Mouse (Mus musculus): ENCODE results near the gene C730034F03Rik. TPM values are rescaled to one million over a fixed set of nuclear protein-coding genes. Genes with fewer than 3 reads are reported as not detected.

Gene C730034F03Rik
- polyA plus RNA-seq, 1 experiment from 2014 or later = 1.7 TPM

- peak; percentile 48; the same call in 1 of the 2 replicates for TF ChIP-seq CTCF (IDR thresholded peaks at IDR 0.05; ENCODE audit: low read depth)
Measured at GRCm38 (mm10) chr15:89442486-89443070, 13.2 kb downstream of the C730034F03Rik start.

GRCm38 (mm10) chr15:89452906-89453864 lies 23.8 kb downstream of the C730034F03Rik start:
- WGBS = 4% methylated on average over 24 of the region's 24 CpGs
- H3K4me1 ChIP-seq (replicated peaks; ENCODE audit: insufficient read depth, low read length) = 0 out of 2 replicates have a peak, but pooled peaks cover 7% of the 10 kb centered on the region
- peaks cover 6% of the 10 kb centered on the region for H3K27me3 ChIP-seq (ENCODE audit: insufficient read depth, low read length)
- no peak overlapping the region for H3K9ac ChIP-seq (ENCODE audit: low read depth, low read length)
- DNase-seq (ENCODE audit: low spot score) = peak; percentile 74
- no peaks in the 10 kb centered on the region for H3K9me3 ChIP-seq (replicated peaks; ENCODE audit: low read length)
- no peaks in the 10 kb centered on the region for H3K36me3 ChIP-seq (ENCODE audit: insufficient read depth, low read length)
- peak overlapping the region; percentile 37 for H3K4me3 ChIP-seq (replicated peaks; ENCODE audit: low read depth, low read length)
- H3K27ac ChIP-seq = no peak overlapping the region
- ATAC-seq (replicated peaks; ENCODE audit: low FRiP score, low read depth) = no peak; the same call in 1 of the 2 replicates
- peak overlapping the region; percentile 61 for H3K4me2 ChIP-seq (ENCODE audit: low read length)
- no peak for TF ChIP-seq CTCF (IDR thresholded peaks at IDR 0.05; ENCODE audit: low read depth)

More at GRCm38 (mm10) chr15:89442486-89443070, 13.2 kb downstream of the C730034F03Rik start:
- Histone ChIP-seq H3K4me2 (ENCODE audit: low read length) (no peak overlapping the region), H3K4me3 (replicated peaks; ENCODE audit: low read depth, low read length) (no peak overlapping the region), H3K36me3 (ENCODE audit: insufficient read depth, low read length) (no peaks in the 10 kb centered on the region), H3K27ac (no peak overlapping the region), H3K4me1 (replicated peaks; ENCODE audit: insufficient read depth, low read length) (no peaks in the 10 kb centered on the region), H3K9me3 (replicated peaks; ENCODE audit: low read length) (no peaks in the 10 kb centered on the region), H3K27me3 (ENCODE audit: insufficient read depth, low read length) (no peaks in the 10 kb centered on the region), H3K9ac (ENCODE audit: low read depth, low read length) (no peak overlapping the region)
- 44% methylated on average over 8 of the region's 8 CpGs for WGBS
- ATAC-seq (replicated peaks; ENCODE audit: low FRiP score, low read depth) (no peak), DNase-seq (ENCODE audit: low spot score) (peak; percentile 29)

- Histone ChIP-seq H3K9me3 (replicated peaks; ENCODE audit: low read length) (no peaks in the 10 kb centered on the region), H3K4me1 (replicated peaks; ENCODE audit: insufficient read depth, low read length) (0 out of 2 replicates have a peak, but pooled peaks cover 7% of the 10 kb centered on the region), H3K4me3 (replicated peaks; ENCODE audit: low read depth, low read length) (peak within 1 kb of the TSS; percentile 37), H3K36me3 (ENCODE audit: insufficient read depth, low read length) (no peaks in the 10 kb centered on the region), H3K9ac (ENCODE audit: low read depth, low read length) (no peak within 1 kb of the TSS), H3K27ac (no peak within 1 kb of the TSS), H3K27me3 (ENCODE audit: insufficient read depth, low read length) (peaks cover 6% of the 10 kb centered on the region), H3K4me2 (ENCODE audit: low read length) (peak within 1 kb of the TSS; percentile 61)
- TF ChIP-seq CTCF (IDR thresholded peaks at IDR 0.05; ENCODE audit: low read depth) = no peak
- ATAC-seq (replicated peaks; ENCODE audit: low FRiP score, low read depth) (peak; percentile 48; the same call in 1 of the 2 replicates), DNase-seq (ENCODE audit: low spot score) (no peak)
- under 1% methylated on average over 53 of the region's 53 CpGs for WGBS
Measured at GRCm38 (mm10) chr15:89453865-89454478, 24.6 kb downstream of the C730034F03Rik start, which contains the start of gene Mapk8ip2. TSS of gene Mapk8ip2 (plus strand) at chr15:89453913.

- 31% methylated on average over 4 of the region's 6 CpGs for WGBS
- H3K4me2 ChIP-seq (ENCODE audit: low read length) = no peak overlapping the region
- no peak for DNase-seq (ENCODE audit: low spot score)
Measured at GRCm38 (mm10) chr15:89454857-89455256, 25.5 kb downstream of the C730034F03Rik start.

GRCm38 (mm10) chr15:89455642-89456041 lies 26.3 kb downstream of the C730034F03Rik start:
- DNase-seq (ENCODE audit: low spot score) (no peak), ATAC-seq (replicated peaks; ENCODE audit: low FRiP score, low read depth) (no peak)
- no peak overlapping the region for H3K27ac ChIP-seq
- H3K27me3 ChIP-seq (ENCODE audit: insufficient read depth, low read length) = peaks cover 6% of the 10 kb centered on the region
- H3K4me2 ChIP-seq (ENCODE audit: low read length) = no peak overlapping the region
- no peak for TF ChIP-seq CTCF (IDR thresholded peaks at IDR 0.05; ENCODE audit: low read depth)
- no peak overlapping the region for H3K4me3 ChIP-seq (replicated peaks; ENCODE audit: low read depth, low read length)
- H3K4me1 ChIP-seq (replicated peaks; ENCODE audit: insufficient read depth, low read length) = 0 out of 2 replicates have a peak, but pooled peaks cover 7% of the 10 kb centered on the region
- 74% methylated on average over 6 of the region's 6 CpGs for WGBS
- H3K9me3 ChIP-seq (replicated peaks; ENCODE audit: low read length) = no peaks in the 10 kb centered on the region
- H3K36me3 ChIP-seq (ENCODE audit: insufficient read depth, low read length) = no peaks in the 10 kb centered on the region
- no peak overlapping the region for H3K9ac ChIP-seq (ENCODE audit: low read depth, low read length)

More at GRCm38 (mm10) chr15:89454857-89455256, 25.5 kb downstream of the C730034F03Rik start:
- no peak for ATAC-seq (replicated peaks; ENCODE audit: low FRiP score, low read depth)
- H3K4me3 ChIP-seq (replicated peaks; ENCODE audit: low read depth, low read length) = no peak overlapping the region
- 0 out of 2 replicates have a peak, but pooled peaks cover 7% of the 10 kb centered on the region for H3K4me1 ChIP-seq (replicated peaks; ENCODE audit: insufficient read depth, low read length)
- peaks cover 6% of the 10 kb centered on the region for H3K27me3 ChIP-seq (ENCODE audit: insufficient read depth, low read length)
- no peak overlapping the region for H3K27ac ChIP-seq
- no peak for TF ChIP-seq CTCF (IDR thresholded peaks at IDR 0.05; ENCODE audit: low read depth)
- no peak overlapping the region for H3K9ac ChIP-seq (ENCODE audit: low read depth, low read length)
- H3K36me3 ChIP-seq (ENCODE audit: insufficient read depth, low read length) = no peaks in the 10 kb centered on the region
- H3K9me3 ChIP-seq (replicated peaks; ENCODE audit: low read length) = no peaks in the 10 kb centered on the region

- no peak for TF ChIP-seq CTCF (IDR thresholded peaks at IDR 0.05; ENCODE audit: low read depth)
- no peak for DNase-seq (ENCODE audit: low spot score)
- Histone ChIP-seq H3K4me2 (ENCODE audit: low read length) (no peak overlapping the region), H3K4me3 (replicated peaks; ENCODE audit: low read depth, low read length) (no peak overlapping the region), H3K9ac (ENCODE audit: low read depth, low read length) (no peak overlapping the region), H3K27me3 (ENCODE audit: insufficient read depth, low read length) (peaks cover 1% of the 10 kb centered on the region), H3K36me3 (ENCODE audit: insufficient read depth, low read length) (no peaks in the 10 kb centered on the region), H3K9me3 (replicated peaks; ENCODE audit: low read length) (no peaks in the 10 kb centered on the region), H3K4me1 (replicated peaks; ENCODE audit: insufficient read depth, low read length) (0 out of 2 replicates have a peak, but pooled peaks cover 4% of the 10 kb centered on the region), H3K27ac (no peak overlapping the region)
- ATAC-seq (replicated peaks; ENCODE audit: low FRiP score, low read depth) = no peak
- WGBS = 86% methylated on average over 15 of the region's 15 CpGs
Measured at GRCm38 (mm10) chr15:89458942-89459341, 29.6 kb downstream of the C730034F03Rik start.

All from kidney, postnatal 0 days (tissue).